Mouse (Mus musculus) right cerebral cortex, postnatal 36 days (tissue): ENCODE results near the gene Tshb.

Source experiments
- DNase-seq, 2 experiments: peaks; one replicate each; pipeline ENCODE4 v3.0.0; 2022; ENCODE audit warnings: low spot score in 2 of 2, mixed read lengths in 1 of 2

Gene Tshb

GRCm38 (mm10) chr3:102737106-102737505, 45.4 kb downstream of the Tshb start:
- DNase-seq, result no peak

GRCm38 (mm10) chr3:102736436-102736835, 46.1 kb downstream of the Tshb start:
- no peak for DNase-seq

- no peak for DNase-seq
Observed at GRCm38 (mm10) chr3:102735638-102736037, 46.9 kb downstream of the Tshb start.

- no peak for DNase-seq
Observed at GRCm38 (mm10) chr3:102735031-102735558, 47.4 kb downstream of the Tshb start.

GRCm38 (mm10) chr3:102734313-102735030, 48.0 kb downstream of the Tshb start, which contains the start of gene Tspan2:
Tspan2 (plus strand) TSS chr3:102734529.
- DNase-seq, result no peak

- DNase-seq, result no peak
Observed at GRCm38 (mm10) chr3:102733936-102734312, 48.6 kb downstream of the Tshb start.

- DNase-seq, result no peak
Observed at GRCm38 (mm10) chr3:102733050-102733449, 49.5 kb downstream of the Tshb start.

- DNase-seq, result no peak
Observed at GRCm38 (mm10) chr3:102732619-102733018, 49.9 kb downstream of the Tshb start.

GRCm38 (mm10) chr3:102731112-102731511, 51.4 kb downstream of the Tshb start:
- DNase-seq, result no peak

GRCm38 (mm10) chr3:102729416-102729815, 53.1 kb downstream of the Tshb start:
- DNase-seq, result no peak
